Mouse (Mus musculus) urinary bladder, adult 18-20 months (tissue): Measurements from ENCODE around the gene Tmem11.
"Not testable (repeated sequence)": the region's sequence is repeated elsewhere in the genome, so short reads cannot be mapped to it uniquely, and the experiment has no call there.

ENCODE experiments used
- DNase-seq, 2 experiments: peaks; one replicate each; pipeline ENCODE4 v3.0.0; 2022; ENCODE audit warnings: low spot score in 2 of 2, mixed read lengths in 2 of 2

The Tmem11 gene

DNA sequence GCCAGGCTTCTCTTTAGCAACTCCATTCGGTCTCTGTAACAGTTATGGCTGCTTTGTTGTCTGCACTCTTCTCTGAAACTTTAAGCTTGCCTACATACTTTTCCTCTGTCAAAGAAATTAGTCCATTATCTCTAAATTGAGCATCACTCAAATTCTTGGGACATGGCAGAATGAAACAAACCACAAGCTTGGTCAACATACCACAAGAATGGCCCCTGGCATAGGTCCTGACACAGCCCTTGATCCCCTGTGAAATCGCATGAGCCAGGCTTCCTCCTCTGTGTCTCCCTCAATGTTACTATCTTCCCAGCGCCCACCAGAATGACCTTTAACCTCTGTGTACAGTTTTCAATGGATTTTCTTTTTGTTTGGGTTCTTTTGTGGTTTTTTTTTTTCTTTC lies 3.3 kb upstream of the Tmem11 start:
- DNase-seq, result no peak

GRCm38 (mm10) chr11:60880559-60880958 lies 1.5 kb upstream of the Tmem11 start:
- DNase-seq, result no peak

DNA sequence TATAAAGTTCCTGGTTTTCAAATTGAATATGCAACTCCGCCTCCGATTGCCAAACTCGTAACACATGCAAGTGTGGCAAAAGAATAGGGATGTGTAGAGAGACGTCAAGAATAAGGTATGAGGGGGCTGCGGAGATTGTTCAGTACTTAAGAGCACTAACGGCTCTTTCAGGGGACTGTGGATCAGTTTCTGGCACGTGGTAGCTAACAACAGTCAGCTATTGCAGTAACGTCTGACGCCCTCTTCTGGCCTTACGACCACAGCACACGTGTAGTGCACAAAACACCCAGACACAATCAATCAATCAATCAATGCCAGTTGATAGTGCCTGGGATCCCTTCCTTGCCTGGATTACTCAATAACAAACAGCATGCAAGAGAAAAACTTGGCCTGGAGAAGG lies 351 bp upstream of the Tmem11 start:
- no peak for DNase-seq

DNA sequence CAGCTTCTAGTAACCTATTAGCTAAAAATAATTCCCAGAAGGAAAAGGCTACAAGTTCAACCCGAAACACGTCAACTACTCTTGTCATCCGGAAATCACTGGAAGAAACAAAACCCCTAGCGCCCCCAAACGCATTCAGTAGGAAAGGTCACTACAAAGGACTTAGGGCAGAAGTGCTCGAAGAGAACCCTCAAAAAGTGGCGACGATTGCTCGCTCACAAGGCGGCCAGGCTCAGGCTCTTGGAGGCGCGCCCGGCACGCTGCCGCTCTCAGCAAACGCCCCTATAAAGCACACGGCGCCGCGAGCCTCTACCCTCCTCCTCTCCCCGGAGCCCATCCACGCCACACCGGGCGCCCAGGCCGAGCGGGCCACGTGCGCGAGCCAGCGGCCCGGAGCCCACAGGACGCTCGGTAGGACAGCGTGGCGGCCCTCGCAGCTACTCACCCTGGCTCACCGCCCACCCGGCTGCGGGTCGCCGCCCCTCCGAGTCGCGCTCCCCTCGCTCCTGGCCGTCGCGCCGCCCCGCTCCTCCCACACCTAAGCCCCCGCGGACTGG lies 938 bp downstream of the Tmem11 start:
- peak in 1 of 2 experiments; percentile 12 for DNase-seq

DNA sequence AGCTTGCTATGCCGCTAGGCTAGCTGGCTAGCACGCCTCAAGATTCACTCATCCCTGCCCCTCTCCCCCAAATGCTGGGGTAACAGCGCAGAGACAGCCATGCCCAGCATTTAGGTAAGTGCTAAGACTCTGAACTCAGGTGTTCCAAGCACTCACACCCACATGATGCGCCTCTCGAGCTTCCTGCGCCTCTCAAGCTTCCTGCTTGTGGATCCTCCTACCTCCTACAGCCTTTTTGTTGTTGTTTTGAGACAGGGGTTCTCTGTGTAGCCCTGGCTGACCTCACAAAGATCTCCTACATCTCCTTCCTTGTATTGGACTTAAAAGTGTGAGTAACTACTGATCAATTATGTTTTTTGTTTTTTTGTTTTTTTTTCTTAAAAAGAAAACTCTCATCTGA lies 6.0 kb downstream of the Tmem11 start:
- DNase-seq, result no peak

- no peak for DNase-seq
Measured at GRCm38 (mm10) chr11:60871409-60871808, 7.7 kb downstream of the Tmem11 start.

DNA sequence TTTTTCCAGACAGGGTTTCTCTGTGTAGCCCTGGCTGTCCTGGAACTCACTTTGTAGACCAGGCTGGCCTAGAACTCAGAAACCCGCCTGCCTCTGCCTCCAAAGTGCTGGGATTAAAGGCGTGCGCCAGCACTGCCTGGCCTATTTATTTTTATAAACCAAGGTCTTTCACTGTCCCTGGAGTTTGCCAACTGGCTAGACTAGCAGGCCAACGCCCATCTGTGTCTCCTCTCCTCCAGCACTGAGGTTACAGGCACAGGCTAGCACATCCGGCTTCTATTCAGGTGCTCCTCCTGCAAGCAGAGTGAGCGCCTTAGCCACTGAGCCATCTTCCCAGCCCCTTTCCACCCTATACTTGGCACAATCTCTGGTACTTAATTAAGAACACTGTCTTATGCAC lies 9.6 kb downstream of the Tmem11 start:
- DNase-seq, result not testable (repeated sequence)

GRCm38 (mm10) chr11:60867904-60868303 lies 11.2 kb downstream of the Tmem11 start:
- DNase-seq, result no peak

GRCm38 (mm10) chr11:60867456-60867855 lies 11.6 kb downstream of the Tmem11 start:
- no peak for DNase-seq

DNA sequence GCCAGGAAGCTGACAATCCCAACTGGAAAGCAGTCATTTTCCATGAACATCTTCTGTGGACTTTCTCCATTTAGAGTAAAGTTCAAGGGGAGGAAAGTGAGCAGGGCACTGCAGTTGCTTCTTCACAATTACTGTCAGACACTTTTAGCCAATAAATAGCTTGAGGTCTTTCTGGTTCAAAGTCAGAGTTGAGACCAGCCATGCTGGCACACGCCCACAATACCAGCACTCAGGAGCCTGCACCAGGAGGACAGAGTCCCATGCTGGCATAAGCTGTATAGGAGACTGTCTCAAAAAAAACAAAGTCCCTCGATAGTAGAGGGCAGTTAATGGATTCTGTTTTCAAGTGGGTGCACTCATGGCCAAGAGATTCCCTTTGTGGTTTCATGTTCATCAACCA lies 13.1 kb downstream of the Tmem11 start:
- DNase-seq, result no peak

- no peak for DNase-seq
Measured at GRCm38 (mm10) chr11:60864916-60865315, 14.2 kb downstream of the Tmem11 start.

- DNase-seq, result peak in 1 of 2 experiments; percentile 12
Measured at GRCm38 (mm10) chr11:60864166-60864565, 14.9 kb downstream of the Tmem11 start.

- no peak for DNase-seq
Measured at GRCm38 (mm10) chr11:60863196-60863595, 15.9 kb downstream of the Tmem11 start.

DNA sequence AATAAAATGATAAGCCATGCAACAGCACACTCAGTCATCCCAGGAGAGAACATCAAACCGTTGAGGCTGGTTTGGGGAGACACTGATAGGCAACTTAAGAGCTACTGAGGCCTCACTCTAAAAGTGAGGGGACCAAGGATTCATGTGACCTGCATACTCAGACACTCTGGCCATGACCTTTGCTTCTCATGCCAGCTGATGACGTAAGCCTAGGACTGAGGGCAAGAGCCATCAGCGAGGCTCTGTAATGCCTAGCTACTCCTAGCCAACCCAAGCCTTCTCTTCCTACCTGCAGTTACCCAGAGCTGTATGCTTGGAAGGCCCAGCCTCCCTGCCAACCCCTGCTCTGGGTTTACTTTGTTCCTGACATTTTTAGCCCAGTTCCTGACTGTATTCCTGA lies 17.1 kb downstream of the Tmem11 start:
- DNase-seq, result no peak

GRCm38 (mm10) chr11:60856587-60856986 lies 22.5 kb downstream of the Tmem11 start:
- no peak for DNase-seq

GRCm38 (mm10) chr11:60845415-60845814 lies 33.7 kb downstream of the Tmem11 start:
- DNase-seq, result no peak

- no peak for DNase-seq
Measured at GRCm38 (mm10) chr11:60843412-60843811, 35.7 kb downstream of the Tmem11 start.

GRCm38 (mm10) chr11:60841467-60842200 lies 37.4 kb downstream of the Tmem11 start:
- no peak for DNase-seq

GRCm38 (mm10) chr11:60837644-60838406 lies 41.2 kb downstream of the Tmem11 start:
- DNase-seq, result no peak

GRCm38 (mm10) chr11:60836897-60837296 lies 42.2 kb downstream of the Tmem11 start:
- DNase-seq, result no peak

DNA sequence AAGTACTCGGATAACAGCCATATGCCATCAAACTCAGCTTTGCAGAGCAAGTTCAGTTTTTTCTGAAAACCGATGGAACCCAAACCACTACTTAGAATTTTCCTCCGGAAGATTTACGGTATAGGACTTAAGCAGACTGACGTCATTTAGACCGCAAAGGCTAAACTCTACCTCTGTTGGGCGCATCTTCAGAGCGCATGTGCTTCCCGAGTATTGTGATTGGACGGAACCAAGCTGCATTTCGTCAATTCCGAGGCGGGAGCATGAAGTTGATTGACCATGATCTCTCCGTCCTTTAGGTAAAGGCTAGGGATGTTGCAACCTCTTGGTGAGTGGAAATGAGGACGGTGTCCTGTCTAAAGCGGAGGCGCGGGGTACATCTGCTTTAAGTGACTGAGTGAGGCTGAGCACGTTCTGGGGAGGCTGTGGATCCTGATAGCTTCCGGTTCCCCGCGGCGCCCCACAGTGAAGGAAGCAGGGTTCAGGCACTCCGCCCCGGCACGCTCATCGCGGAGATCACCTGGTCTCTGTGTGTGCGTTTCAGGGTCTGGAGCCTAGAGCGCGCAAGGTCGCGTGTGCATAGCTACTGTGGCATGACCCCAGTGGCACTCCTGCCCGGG lies 48.5 kb downstream of the Tmem11 start, which contains the start of gene Dhrs7b:
Gene Dhrs7b (plus strand): TSS at position 199 of the 620 bp plus-strand sequence.
- peak; percentile 77 to 85 for DNase-seq

DNA sequence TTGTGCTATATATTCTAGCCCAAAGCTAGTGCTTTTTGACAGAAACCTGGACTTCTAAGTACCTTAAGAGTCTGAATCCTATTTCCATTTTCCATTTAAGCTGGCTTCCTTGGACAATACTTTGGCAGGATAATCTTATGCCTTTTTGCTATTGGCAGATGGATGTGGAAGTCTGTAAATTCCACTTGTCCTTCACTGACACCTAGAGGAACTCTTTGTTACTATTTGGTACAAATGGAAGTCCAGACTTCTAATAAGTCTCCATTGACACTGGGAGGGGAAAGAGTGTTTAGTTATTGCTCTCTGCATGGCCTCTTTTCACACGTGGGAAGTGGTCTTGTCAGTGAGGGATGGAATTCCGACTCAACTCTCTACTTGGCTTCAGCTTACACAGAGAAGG lies 50.2 kb downstream of the Tmem11 start:
- DNase-seq, result no peak
